Mouse (Mus musculus): ENCODE data around the gene Vmn2r101.

Gene Vmn2r101

DNA sequence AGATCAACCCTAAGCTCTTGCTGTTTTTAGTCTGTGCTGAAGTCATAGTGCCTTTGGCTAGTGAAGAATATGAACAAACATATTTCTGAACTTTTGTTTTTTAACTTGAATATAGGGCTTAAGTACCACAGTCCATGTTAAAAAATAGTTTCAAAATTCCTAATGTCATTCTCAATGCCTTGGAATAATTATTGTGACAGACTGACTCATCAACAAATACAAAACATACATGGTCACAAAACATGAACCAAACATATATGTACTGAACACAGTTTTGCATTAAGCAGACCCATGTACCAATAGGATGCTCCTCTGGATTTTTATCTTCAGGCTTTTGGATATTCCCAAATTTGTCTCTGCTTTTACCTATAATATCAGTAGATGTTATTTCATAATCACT, at the start of gene Vmn2r101:
Vmn2r101 (plus strand) TSS at position 301 of the 400 bp plus-strand sequence.
- DNase-seq = no peak

DNA sequence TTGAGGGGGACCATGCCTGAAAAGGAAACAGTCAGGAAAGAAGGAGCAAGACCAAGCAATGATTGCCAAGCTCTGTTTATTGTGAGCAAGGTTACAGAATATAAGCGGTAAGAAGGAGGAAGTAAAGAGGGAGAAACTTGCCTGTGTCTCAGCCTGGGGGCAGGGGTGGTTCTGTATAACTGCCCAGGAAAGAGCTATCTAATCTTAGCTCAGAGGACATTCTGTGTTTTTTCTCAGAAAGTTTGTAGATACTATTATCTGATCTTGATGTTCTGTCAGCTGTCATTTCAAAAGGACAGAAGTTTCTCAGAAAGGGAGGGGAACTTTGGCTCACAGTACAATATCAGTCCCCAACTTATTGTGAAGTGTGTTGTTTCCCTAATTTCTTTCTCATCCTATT, 52.3 kb downstream of the Vmn2r101 start:
- DNase-seq = no peak

DNA sequence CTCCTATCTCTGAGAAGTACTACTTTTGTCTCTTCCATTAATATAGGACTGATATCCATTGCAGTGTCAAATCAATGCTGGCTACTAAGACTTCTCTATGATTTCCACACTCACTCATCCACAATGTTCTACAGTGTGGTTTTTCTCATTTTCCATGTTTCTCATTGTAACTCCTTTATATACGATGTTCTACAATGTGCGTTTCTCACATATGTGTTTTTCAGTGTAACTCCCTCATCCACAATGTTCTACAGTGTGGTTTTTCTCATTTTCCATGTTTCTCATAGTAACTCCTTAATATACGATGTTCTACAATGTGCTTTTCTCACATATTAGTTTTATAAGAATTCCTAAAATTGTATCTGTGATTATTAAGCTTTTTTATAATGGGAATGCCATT, 81.4 kb downstream of the Vmn2r101 start:
- no peak for DNase-seq

GRCm38 (mm10) chr17:19660028-19660427, 83.0 kb downstream of the Vmn2r101 start, which contains the start of gene Vmn2r102:
Vmn2r102 (plus strand) TSS chr17:19660328.
- DNase-seq = no peak

Measured in cerebellum, postnatal 36 days (tissue).